Mouse (Mus musculus): ENCODE measurements at regions not wholly inside any gene's neighbourhood (a gene's known extent, or its start where the extent isn't known, plus 50 kb on each side); places are given as distances from the start of the nearest gene placed in this dataset.

DNA sequence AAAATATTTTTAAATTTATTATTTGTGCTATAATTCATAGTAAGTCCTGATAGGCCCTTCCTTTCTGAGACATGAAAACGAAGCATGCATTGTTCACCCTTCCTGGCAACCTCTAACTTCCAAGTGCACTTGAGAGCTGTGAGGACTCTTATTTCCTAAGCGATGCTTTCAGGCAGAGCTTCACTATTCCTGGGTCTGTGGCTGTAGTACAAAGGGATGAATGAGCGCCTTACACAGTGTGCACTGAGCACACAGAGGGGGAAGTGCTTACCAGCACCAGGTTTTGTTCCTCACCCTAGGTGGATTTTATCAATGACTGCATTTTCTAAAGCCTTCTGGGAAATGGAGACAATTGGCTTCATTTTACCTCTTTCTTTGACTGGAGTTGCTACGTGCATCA is 428.4 kb upstream of the Intu start:
- no peak for TF ChIP-seq CTCF (IDR thresholded peaks at IDR 0.05; ENCODE audit: borderline replicate concordance, insufficient read depth, low read length)
- TF ChIP-seq POLR2A (IDR thresholded peaks at IDR 0.05; ENCODE audit: low read depth, low read length) = no peak
